Mouse (Mus musculus) left cerebral cortex, adult 8-10 months (tissue): ENCODE data around the gene Znrf4. TPM values are rescaled to one million over a fixed set of nuclear protein-coding genes. Genes with fewer than 3 reads are reported as not detected.
A peak's percentile ranks its signal among the peaks of the same experiment; 100 is the strongest.

Experiments used
- DNase-seq, 2 experiments: peaks; one replicate each; pipeline ENCODE4 v3.0.0; 2022; ENCODE audit warnings: low spot score in 2 of 2
- total RNA-seq, 4 experiments: library from RNA; stranded (reverse); gene quantifications; 2 replicates each; pipeline ENCODE4 v1.2.4; 2022

Znrf4 gene
- not detected for total RNA-seq

GRCm38 (mm10) chr17:56512310-56512709, at the start of gene Znrf4:
Gene Znrf4 (minus strand): TSS chr17:56512431.
- no peak for DNase-seq

- DNase-seq = no peak
Observed at GRCm38 (mm10) chr17:56561866-56562265, 49.6 kb upstream of the Znrf4 start.

- DNase-seq = no peak
Observed at GRCm38 (mm10) chr17:56560131-56560530, 47.9 kb upstream of the Znrf4 start.

- no peak for DNase-seq
Observed at GRCm38 (mm10) chr17:56559386-56559785, 47.2 kb upstream of the Znrf4 start.

GRCm38 (mm10) chr17:56558448-56558847, 46.2 kb upstream of the Znrf4 start:
- DNase-seq = peak in 1 of 2 experiments; percentile 57

- no peak for DNase-seq
Observed at GRCm38 (mm10) chr17:56554122-56554551, 41.9 kb upstream of the Znrf4 start, which contains the start of gene Gm20219. Gene Gm20219 (minus strand): TSS chr17:56554387.

- DNase-seq = peak in 1 of 2 experiments; percentile 71
Observed at GRCm38 (mm10) chr17:56552781-56553363, 40.6 kb upstream of the Znrf4 start.

GRCm38 (mm10) chr17:56551841-56552581, 39.8 kb upstream of the Znrf4 start:
- no peak for DNase-seq

- no peak for DNase-seq
Observed at GRCm38 (mm10) chr17:56550784-56551475, 38.7 kb upstream of the Znrf4 start.

- DNase-seq = peak in 1 of 2 experiments; percentile 3
Observed at GRCm38 (mm10) chr17:56548605-56549105, 36.4 kb upstream of the Znrf4 start.

- peak in 1 of 2 experiments; percentile 7 for DNase-seq
Observed at GRCm38 (mm10) chr17:56547846-56548604, 35.8 kb upstream of the Znrf4 start.

GRCm38 (mm10) chr17:56547116-56547845, 35.0 kb upstream of the Znrf4 start:
- peak in 1 of 2 experiments; percentile 7 for DNase-seq

GRCm38 (mm10) chr17:56546576-56546975, 34.3 kb upstream of the Znrf4 start:
- DNase-seq = no peak

- DNase-seq = no peak
Observed at GRCm38 (mm10) chr17:56545945-56546344, 33.7 kb upstream of the Znrf4 start.

- DNase-seq = no peak
Observed at GRCm38 (mm10) chr17:56544699-56545387, 32.6 kb upstream of the Znrf4 start.

GRCm38 (mm10) chr17:56543684-56544224, 31.5 kb upstream of the Znrf4 start:
- no peak for DNase-seq

- DNase-seq = no peak
Observed at GRCm38 (mm10) chr17:56542736-56543135, 30.5 kb upstream of the Znrf4 start.

GRCm38 (mm10) chr17:56540562-56540975, 28.3 kb upstream of the Znrf4 start:
- DNase-seq = no peak

- no peak for DNase-seq
Observed at GRCm38 (mm10) chr17:56537912-56538311, 25.7 kb upstream of the Znrf4 start.

- DNase-seq = no peak
Observed at GRCm38 (mm10) chr17:56536874-56537273, 24.6 kb upstream of the Znrf4 start.
